Mouse (Mus musculus) heart, embryonic 11.5 days (tissue): Measurements from ENCODE around the gene 5330417C22Rik. TPM values are rescaled to one million over a fixed set of nuclear protein-coding genes. Genes with fewer than 3 reads are reported as not detected.

ENCODE experiments used
- ATAC-seq: fragments of 200-750 bp; cut with Nextera tagmentation; replicated peaks from 2 replicates; pipeline ENCODE4 v1.8.0; 2017; ENCODE audit warnings: moderate library complexity; ENCODE audit not compliant: insufficient number of reproducible peaks, low FRiP score, low TSS enrichment
- H3K27ac ChIP-seq: fragments of 300-500 bp; sonication (generic); 2 replicates; pipeline ENCODE4 v1.5.1; 2014; ENCODE audit warnings: mild to moderate bottlenecking, low read depth, low read length
- H3K27me3 ChIP-seq: fragments of 300-500 bp; sonication (generic); 2 replicates; pipeline ENCODE4 v1.6.1; 2014; ENCODE audit warnings: mild to moderate bottlenecking, low read length, mixed read lengths; ENCODE audit not compliant: control insufficient read depth, insufficient read depth
- H3K36me3 ChIP-seq: fragments of 300-500 bp; sonication (generic); 2 replicates; pipeline ENCODE4 v1.6.1; 2014; ENCODE audit warnings: mild to moderate bottlenecking, low read length, moderate library complexity, mixed read lengths; ENCODE audit not compliant: control insufficient read depth, insufficient read depth
- H3K4me1 ChIP-seq: fragments of 300-500 bp; sonication (generic); 2 replicates; pipeline ENCODE4 v1.6.1; 2014; ENCODE audit warnings: low read length; ENCODE audit not compliant: control insufficient read depth, insufficient read depth
- H3K4me2 ChIP-seq: fragments of 300-500 bp; sonication (generic); 2 replicates; pipeline ENCODE4 v1.6.1; 2014; ENCODE audit warnings: mild to moderate bottlenecking, moderate library complexity
- H3K4me3 ChIP-seq: fragments of 300-500 bp; sonication (generic); 2 replicates; pipeline ENCODE4 v1.5.1; 2014; ENCODE audit warnings: low read depth, low read length
- H3K9ac ChIP-seq: fragments of 300-500 bp; sonication (generic); 2 replicates; pipeline ENCODE4 v1.6.1; 2014; ENCODE audit warnings: mild to moderate bottlenecking, low read depth, low read length, moderate library complexity
- H3K9me3 ChIP-seq: fragments of 300-500 bp; sonication (generic); replicated peaks from 2 replicates; pipeline ENCODE4 v1.6.1; 2016; ENCODE audit warnings: low read length; ENCODE audit not compliant: control insufficient read depth
- WGBS: fragments of 180-500 bp; shearing (Covaris S2); extraction: QIAGEN DNeasy Blood & Tissue Kit; methylation state at CpG from one replicate; pipeline ENCODE4 v1.1.7; 2014; ENCODE audit not compliant: insufficient replicate concordance; 5-methylcytosine and 5-hydroxymethylcytosine counted together
- microRNA-seq: library from miRNA; unstranded; fragments of <30 nt; microRNA quantifications from one replicate; pipeline ENCODE4, GENCODE M21; 2016; ENCODE audit warnings: borderline number of aligned reads
- polyA plus RNA-seq: library from polyadenylated mRNA; unstranded; fragments of >200 nt; fragmentation: Nextera tagmentation; extraction: Ambion mirVana; gene quantifications from 2 replicates; pipeline ENCODE4 v1.2.1, GENCODE M21; 2014

Gene 5330417C22Rik
- polyA plus RNA-seq, 1 experiment from 2014 or later: 0.59 TPM

- Histone ChIP-seq H3K9ac (no peak overlapping the region), H3K27ac (no peak overlapping the region), H3K4me2 (no peak overlapping the region), H3K4me3 (no peak overlapping the region), H3K9me3 (peaks cover 4% of the 10 kb centered on the region; the same call in 1 of the 2 replicates), H3K36me3 (peaks cover 5% of the 10 kb centered on the region; the same call in 1 of the 2 replicates), H3K27me3 (peaks cover 7% of the 10 kb centered on the region), H3K4me1 (peaks cover under 1% of the 10 kb centered on the region)
- WGBS: 50% methylated on average over 8 of the region's 8 CpGs
- ATAC-seq: no peak
These were observed 126.5 kb downstream of the 5330417C22Rik start for GRCm38 (mm10) chr3:108409656-108410358.

DNA sequence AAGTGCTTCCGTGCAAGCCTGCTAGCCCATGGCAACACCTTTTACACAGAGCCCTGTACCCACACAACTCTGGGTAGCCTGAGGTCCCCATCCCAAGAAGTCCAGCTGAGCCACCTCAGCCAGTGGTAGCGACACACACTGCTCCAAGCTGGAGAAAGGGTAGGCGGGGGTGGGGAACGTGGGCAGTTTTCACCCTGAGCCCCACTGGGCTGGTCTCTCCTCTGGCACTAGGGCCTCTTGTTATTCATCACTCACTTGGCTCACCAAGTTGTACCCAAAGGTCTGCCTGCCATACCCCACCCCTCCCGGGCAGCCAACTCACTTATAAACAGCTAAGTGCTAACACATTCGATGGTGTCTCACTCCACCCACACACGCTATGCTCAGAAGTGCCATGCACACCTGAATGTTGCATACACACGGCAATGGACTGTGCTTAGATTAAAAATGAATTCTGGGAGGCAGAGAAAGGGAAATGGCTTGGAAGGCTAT lies 127.8 kb downstream of the 5330417C22Rik start:
- 82% methylated on average over 8 of the region's 8 CpGs for WGBS

GRCm38 (mm10) chr3:108406306-108406885 lies 129.9 kb downstream of the 5330417C22Rik start:
- Histone ChIP-seq H3K9me3 (no peaks in the 10 kb centered on the region), H3K9ac (no peak overlapping the region), H3K4me1 (peaks cover 4% of the 10 kb centered on the region; the same call in 1 of the 2 replicates), H3K27me3 (peaks cover 7% of the 10 kb centered on the region), H3K4me3 (no peak overlapping the region), H3K4me2 (no peak overlapping the region), H3K36me3 (peaks cover 2% of the 10 kb centered on the region; the same call in 1 of the 2 replicates), H3K27ac (no peak overlapping the region)
- ATAC-seq: no peak
- WGBS: 84% methylated on average over 24 of the region's 24 CpGs

More for the DNA sequence above, 127.8 kb downstream of the 5330417C22Rik start:
- Histone ChIP-seq H3K9ac (no peak overlapping the region), H3K4me2 (no peak overlapping the region), H3K9me3 (no peaks in the 10 kb centered on the region), H3K27me3 (peaks cover 5% of the 10 kb centered on the region), H3K36me3 (peaks cover 5% of the 10 kb centered on the region; the same call in 1 of the 2 replicates), H3K4me1 (no peaks in the 10 kb centered on the region), H3K4me3 (no peak overlapping the region), H3K27ac (no peak overlapping the region)
- ATAC-seq: no peak

Small RNAs within 50 kb of the gene (microRNA-seq; reads per million reads assigned to microRNA genes)
- gene Gm22860: not detected

Other genes starting within 250 kb of the 5330417C22Rik start
- 70.4 and 77.2 TPM in 2 replicates for gene Mybphl, start 171.6 kb downstream of the 5330417C22Rik start, polyA plus RNA-seq
- 25.0 and 28.9 TPM in 2 replicates for gene Psrc1, start 152.7 kb downstream of the 5330417C22Rik start, polyA plus RNA-seq
- gene Celsr2, start 121.0 kb downstream of the 5330417C22Rik start, polyA plus RNA-seq: 3.1 and 3.7 TPM in 2 replicates
- gene Sars, start 91.3 kb downstream of the 5330417C22Rik start, polyA plus RNA-seq: 103 and 114 TPM in 2 replicates
- gene 1700013F07Rik, start 2.4 kb downstream of the 5330417C22Rik start, polyA plus RNA-seq: not detected in 2 replicates
- gene Tmem167b, start 25.9 kb upstream of the 5330417C22Rik start, polyA plus RNA-seq: 31.7 and 34.6 TPM in 2 replicates
- gene Taf13, start 35.2 kb upstream of the 5330417C22Rik start, polyA plus RNA-seq: 25.4 and 31.8 TPM in 2 replicates
- 7.5 and 8.9 TPM in 2 replicates for gene Wdr47, start 54.7 kb upstream of the 5330417C22Rik start, polyA plus RNA-seq
- 50.0 and 50.1 TPM in 2 replicates for gene Clcc1, start 117.4 kb upstream of the 5330417C22Rik start, polyA plus RNA-seq
- gene Gpsm2, start 185.8 kb upstream of the 5330417C22Rik start, polyA plus RNA-seq: 27.2 and 31.3 TPM in 2 replicates
- gene Aknad1, start 203.1 kb upstream of the 5330417C22Rik start, polyA plus RNA-seq: not detected in 2 replicates